Mouse (Mus musculus) E14TG2a.4 (cell line): ENCODE data around the gene Tiam1.

Source experiments
- CTCF ChIP-seq: conservative IDR thresholded peaks from 2 replicates; pipeline ENCODE4 v1.5.1; 2014; ENCODE audit warnings: low read length
- NANOG ChIP-seq: IDR thresholded peaks from 2 replicates; pipeline ENCODE4 v1.6.1; 2014; ENCODE audit warnings: borderline replicate concordance, low read length, mixed read lengths
- POU5F1 ChIP-seq: IDR thresholded peaks from 2 replicates; pipeline ENCODE4 v1.6.1; 2014; ENCODE audit warnings: low read length, borderline replicate concordance

GRCm38 (mm10) chr16:89917404-89917803, 226.2 kb downstream of the Tiam1 start:
- no peak for TF ChIP-seq CTCF
- TF ChIP-seq POU5F1, result no peak
- no peak for TF ChIP-seq NANOG
